Mouse (Mus musculus) liver, postnatal 0 days (tissue): ENCODE data around the gene C530008M17Rik.

Source experiments
- CTCF ChIP-seq: sonication (generic); IDR thresholded peaks from 2 replicates; pipeline ENCODE4 v1.5.1; 2016; ENCODE audit warnings: antibody characterized with exemption, low read depth
- EP300 ChIP-seq: IDR thresholded peaks from 2 replicates; pipeline ENCODE4 v1.6.1; 2016; ENCODE audit warnings: antibody characterized with exemption, low read depth, mild to moderate bottlenecking

- TF ChIP-seq CTCF = no peak
- TF ChIP-seq EP300 = no peak
Measured at GRCm38 (mm10) chr5:76744737-76745209, 88.5 kb downstream of the C530008M17Rik start.
